In genomic region chr9:88244492-88244891, GRCm38 (mm10) we compare ENCODE assay signal across 35 mouse cellular contexts.
"Had no signal": no experiment of that assay in that cellular context is flagged by ENCODE, and none has a peak within 500 bp of the region (broad histone marks: within the 10 kb centered on the region; RNA-seq: fewer than 3 reads in every experiment).

No protein-coding gene starts in this region.

- H3K9ac ChIP-seq: heart, embryonic 12.5 days; heart, embryonic 13.5 days; heart, embryonic 15.5 days; hindbrain, embryonic 12.5 days; hindbrain, embryonic 13.5 days; hindbrain, embryonic 14.5 days; hindbrain, embryonic 15.5 days; intestine, embryonic 15.5 days; kidney, embryonic 15.5 days had no signal

- H3K4me3 ChIP-seq: heart, adult 2 months; heart, embryonic 10.5 days; heart, embryonic 12.5 days; heart, embryonic 13.5 days; heart, embryonic 15.5 days; hindbrain, embryonic 10.5 days; hindbrain, embryonic 12.5 days; hindbrain, embryonic 13.5 days; hindbrain, embryonic 15.5 days; intestine, embryonic 15.5 days; kidney, embryonic 15.5 days; layer of hippocampus, adult 2 months had no signal

- H3K4me1 ChIP-seq: hindbrain, embryonic 12.5 days had no signal

- H3K4me2 ChIP-seq: heart, embryonic 11.5 days; heart, embryonic 12.5 days; heart, embryonic 13.5 days; heart, embryonic 15.5 days; hindbrain, embryonic 12.5 days; hindbrain, embryonic 13.5 days; hindbrain, embryonic 14.5 days; hindbrain, embryonic 15.5 days; intestine, embryonic 15.5 days; kidney, embryonic 15.5 days had no signal

- H3K36me3 ChIP-seq: heart, embryonic 10.5 days; heart, embryonic 12.5 days; heart, embryonic 13.5 days; heart, embryonic 15.5 days; hindbrain, embryonic 10.5 days; hindbrain, embryonic 12.5 days; hindbrain, embryonic 13.5 days; hindbrain, embryonic 15.5 days; intestine, embryonic 15.5 days; kidney, embryonic 15.5 days had no signal

- H3K27me3 ChIP-seq: heart, embryonic 12.5 days; heart, embryonic 13.5 days; heart, embryonic 15.5 days; hindbrain, embryonic 12.5 days; hindbrain, embryonic 15.5 days; intestine, embryonic 15.5 days had no signal

- DNase-seq: heart, adult 2 months; heart, postnatal 14 days; heart, postnatal 36 days; heart, postnatal 4 days; kidney, adult 11 months; kidney, adult 18-20 months; kidney, adult 2 months; kidney, adult 8-10 months; kidney, adult 9 months; kidney, postnatal 10 days; kidney, postnatal 14 days; kidney, postnatal 25 days; kidney, postnatal 36 days; kidney, postnatal 4 days; layer of hippocampus, adult 9-11 months; layer of hippocampus, postnatal 36 days had no signal

- H3K9me3 ChIP-seq: heart, embryonic 10.5 days; heart, embryonic 12.5 days; heart, embryonic 13.5 days; heart, embryonic 15.5 days; hindbrain, embryonic 10.5 days; hindbrain, embryonic 12.5 days; hindbrain, embryonic 13.5 days; hindbrain, embryonic 15.5 days; intestine, embryonic 15.5 days; kidney, embryonic 15.5 days had no signal

- ATAC-seq: hindbrain, embryonic 16.5 days; hindbrain, postnatal 0 days; inflammation-experienced regulatory T-cells, adult 6 months; intestine, embryonic 15.5 days; intestine, embryonic 16.5 days; intestine, postnatal 0 days had no signal

- H3K27ac ChIP-seq: heart, adult 2 months; heart, embryonic 10.5 days; heart, embryonic 13.5 days; heart, embryonic 15.5 days; hindbrain, embryonic 10.5 days; hindbrain, embryonic 12.5 days; hindbrain, embryonic 13.5 days; hindbrain, embryonic 14.5 days; hindbrain, embryonic 15.5 days; hindbrain, postnatal 0 days; intestine, embryonic 15.5 days; kidney, embryonic 15.5 days; kidney, postnatal 0 days; layer of hippocampus, adult 2 months had no signal
